Mouse (Mus musculus) limb, embryonic 15.5 days (tissue): ENCODE data around the gene Mat2a. TPM values are rescaled to one million over a fixed set of nuclear protein-coding genes. Genes with fewer than 3 reads are reported as not detected.
A peak's percentile ranks its signal among the peaks of the same experiment; 100 is the strongest.
"Not testable (repeated sequence)": the region's sequence is repeated elsewhere in the genome, so short reads cannot be mapped to it uniquely, and the experiment has no call there.

Experiments
- ATAC-seq: fragments of 200-750 bp; cut with Nextera tagmentation; 2 replicates; pipeline ENCODE4 v1.8.0; 2017; ENCODE audit warnings: low read depth, moderate TSS enrichment; ENCODE audit not compliant: insufficient number of reproducible peaks, low FRiP score, low TSS enrichment
- H3K27ac ChIP-seq: fragments of 300-500 bp; sonication (generic); 2 replicates; pipeline ENCODE4 v1.5.1; 2015; ENCODE audit warnings: moderate library complexity, mild to moderate bottlenecking, inconsistent platforms
- H3K27me3 ChIP-seq: fragments of 300-500 bp; sonication (generic); 2 replicates; pipeline ENCODE4 v1.6.1; 2015; ENCODE audit warnings: inconsistent platforms
- H3K36me3 ChIP-seq: fragments of 300-500 bp; sonication (generic); 2 replicates; pipeline ENCODE4 v1.6.1; 2015; ENCODE audit warnings: inconsistent platforms
- H3K4me1 ChIP-seq: fragments of 300-500 bp; sonication (generic); 2 replicates; pipeline ENCODE4 v1.6.1; 2015; ENCODE audit warnings: inconsistent platforms
- H3K4me2 ChIP-seq: fragments of 300-500 bp; sonication (generic); 2 replicates; pipeline ENCODE4 v1.6.1; 2015; ENCODE audit warnings: mild to moderate bottlenecking, inconsistent platforms
- H3K4me3 ChIP-seq: fragments of 300-500 bp; sonication (generic); 2 replicates; pipeline ENCODE4 v1.5.1; 2015; ENCODE audit warnings: mild to moderate bottlenecking, inconsistent platforms
- H3K9ac ChIP-seq: fragments of 300-500 bp; sonication (generic); 2 replicates; pipeline ENCODE4 v1.6.1; 2015; ENCODE audit warnings: inconsistent platforms
- H3K9me3 ChIP-seq: fragments of 300-500 bp; sonication (generic); 2 replicates; pipeline ENCODE4 v1.6.1; 2016; ENCODE audit warnings: inconsistent platforms
- WGBS: fragments of 180-500 bp; shearing (Covaris S2); methylation state at CpG from one replicate; pipeline ENCODE4 v1.1.7; 2015; 5-methylcytosine and 5-hydroxymethylcytosine counted together
- polyA plus RNA-seq: library from polyadenylated mRNA; unstranded; fragments of >200 nt; fragmentation: Nextera tagmentation; extraction: Ambion mirVana; gene quantifications from 2 replicates; pipeline ENCODE4 v1.2.1, GENCODE M21; 2015

Gene Mat2a
- polyA plus RNA-seq, 1 experiment from 2014 or later, result 355 TPM

GRCm38 (mm10) chr6:72453578-72453977, 14.2 kb upstream of the Mat2a start:
- no peak overlapping the region for H3K4me2 ChIP-seq
- no peak overlapping the region for H3K4me3 ChIP-seq
- H3K27ac ChIP-seq, result no peak overlapping the region
- peaks cover 13% of the 10 kb centered on the region for H3K4me1 ChIP-seq
- no peak for ATAC-seq
- no peaks in the 10 kb centered on the region for H3K9me3 ChIP-seq
- 74% methylated on average over 3 of the region's 3 CpGs for WGBS
- H3K9ac ChIP-seq, result no peak overlapping the region
- H3K27me3 ChIP-seq, result no peaks in the 10 kb centered on the region
- no peaks in the 10 kb centered on the region for H3K36me3 ChIP-seq

DNA sequence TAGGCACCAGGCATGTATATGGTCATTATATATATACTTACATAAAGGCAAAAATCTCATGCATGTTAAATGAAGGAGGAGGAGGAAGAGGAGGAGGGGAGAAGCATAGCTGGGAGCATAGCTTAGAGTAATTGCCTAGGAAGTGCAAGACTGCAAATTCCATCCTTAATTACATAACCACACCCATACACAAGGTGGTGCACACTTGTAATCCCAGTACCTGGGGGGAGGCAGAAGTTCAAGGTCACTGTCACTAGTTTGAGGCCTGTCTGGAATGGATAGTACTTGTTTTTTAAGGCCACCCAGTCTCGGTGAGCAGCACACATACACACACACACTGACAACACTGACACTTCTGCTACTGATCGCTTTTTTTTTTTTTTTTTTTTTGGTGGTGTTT, 13.0 kb upstream of the Mat2a start:
- 50% methylated on average over 2 of the region's 2 CpGs for WGBS
- Histone ChIP-seq H3K9ac (no peak overlapping the region), H3K27me3 (no peaks in the 10 kb centered on the region)

GRCm38 (mm10) chr6:72451778-72452177, 12.4 kb upstream of the Mat2a start:
- 69% methylated on average over 2 of the region's 2 CpGs for WGBS
- not testable (repeated sequence) for H3K36me3 ChIP-seq, H3K27me3 ChIP-seq, H3K27ac ChIP-seq, H3K9me3 ChIP-seq, ATAC-seq, H3K9ac ChIP-seq, H3K4me3 ChIP-seq, H3K4me2 ChIP-seq
- peaks cover 13% of the 10 kb centered on the region for H3K4me1 ChIP-seq

More for the DNA sequence above, 13.0 kb upstream of the Mat2a start:
- Histone ChIP-seq H3K36me3 (no peaks in the 10 kb centered on the region), H3K4me3 (no peak overlapping the region), H3K27ac (no peak overlapping the region), H3K4me1 (peaks cover 13% of the 10 kb centered on the region), H3K9me3 (no peaks in the 10 kb centered on the region), H3K4me2 (no peak overlapping the region)
- no peak for ATAC-seq

GRCm38 (mm10) chr6:72447487-72447886, 8.1 kb upstream of the Mat2a start:
- no peak for ATAC-seq
- no peaks in the 10 kb centered on the region for H3K27me3 ChIP-seq

GRCm38 (mm10) chr6:72445011-72445410, 5.7 kb upstream of the Mat2a start:
- H3K4me1 ChIP-seq, result peaks cover 8% of the 10 kb centered on the region
- H3K27me3 ChIP-seq, result no peaks in the 10 kb centered on the region
- no peak for ATAC-seq
- no peak overlapping the region for H3K27ac ChIP-seq
- no peak overlapping the region for H3K4me3 ChIP-seq
- no peaks in the 10 kb centered on the region for H3K36me3 ChIP-seq
- no peaks in the 10 kb centered on the region for H3K9me3 ChIP-seq
- H3K9ac ChIP-seq, result no peak overlapping the region
- no peak overlapping the region for H3K4me2 ChIP-seq

More at GRCm38 (mm10) chr6:72447487-72447886, 8.1 kb upstream of the Mat2a start:
- H3K4me3 ChIP-seq, result no peak overlapping the region
- H3K4me2 ChIP-seq, result no peak overlapping the region
- H3K4me1 ChIP-seq, result no peaks in the 10 kb centered on the region
- WGBS, result 70% methylated on average over 2 of the region's 2 CpGs
- no peaks in the 10 kb centered on the region for H3K9me3 ChIP-seq
- no peak overlapping the region for H3K9ac ChIP-seq
- H3K27ac ChIP-seq, result no peak overlapping the region
- H3K36me3 ChIP-seq, result no peaks in the 10 kb centered on the region

GRCm38 (mm10) chr6:72442921-72443604, 3.7 kb upstream of the Mat2a start:
- Histone ChIP-seq H3K27ac (peak overlapping the region; percentile 67; the same call in 1 of the 2 replicates), H3K9ac (no peak overlapping the region), H3K27me3 (no peaks in the 10 kb centered on the region), H3K4me3 (no peak overlapping the region), H3K9me3 (no peaks in the 10 kb centered on the region), H3K4me2 (no peak overlapping the region), H3K4me1 (peaks cover 8% of the 10 kb centered on the region), H3K36me3 (no peaks in the 10 kb centered on the region)
- no peak for ATAC-seq
- WGBS, result 41% methylated on average over 1 of the region's 1 CpGs

DNA sequence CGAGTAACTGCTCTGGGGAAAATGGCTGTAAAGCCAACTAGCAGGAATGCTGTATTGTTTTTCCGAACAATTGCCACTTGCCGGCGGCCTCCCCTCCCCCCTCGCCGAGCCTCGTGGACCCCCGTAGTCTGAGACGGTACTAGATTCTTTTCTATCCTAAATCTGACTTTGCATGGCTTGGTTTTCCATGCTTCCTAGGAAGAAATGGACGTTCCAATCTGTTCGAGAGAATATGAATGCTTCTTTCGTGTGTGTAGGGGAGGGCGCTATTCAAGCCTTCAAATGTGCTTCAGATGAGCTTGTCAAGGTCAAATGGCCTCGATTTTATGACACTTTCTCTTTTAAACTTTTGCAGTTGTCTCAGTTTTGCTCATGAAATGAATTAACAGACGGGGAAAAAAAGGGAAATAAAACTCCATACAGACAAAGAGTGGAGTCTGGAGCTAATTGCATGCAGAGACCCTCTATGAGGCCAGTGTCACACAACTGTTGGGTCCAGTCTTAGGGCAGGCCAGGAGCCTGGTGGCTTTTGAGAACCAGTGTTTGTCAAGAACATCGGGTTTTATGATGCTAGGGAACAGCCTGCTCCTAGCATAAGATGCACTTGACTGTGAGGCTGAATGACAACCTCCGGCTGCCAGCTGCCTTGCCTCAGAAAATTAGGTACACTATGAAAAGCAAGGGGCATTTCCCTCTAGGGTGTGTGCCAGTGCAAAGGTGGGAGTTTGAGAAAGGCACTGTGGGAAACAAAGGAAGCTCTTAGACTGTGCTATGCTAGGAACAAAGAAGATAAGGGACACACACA, 1.0 kb upstream of the Mat2a start:
- no peaks in the 10 kb centered on the region for H3K27me3 ChIP-seq
- H3K36me3 ChIP-seq, result peaks cover 15% of the 10 kb centered on the region
- peak overlapping the region; percentile 100 for H3K27ac ChIP-seq
- peak overlapping the region; percentile 97 for H3K4me3 ChIP-seq
- peaks cover 23% of the 10 kb centered on the region for H3K4me1 ChIP-seq
- no peak for ATAC-seq
- H3K9me3 ChIP-seq, result no peaks in the 10 kb centered on the region
- WGBS, result 6% methylated on average over 17 of the region's 17 CpGs
- peak overlapping the region; percentile 59 for H3K9ac ChIP-seq
- peak overlapping the region; percentile 68 for H3K4me2 ChIP-seq

- Histone ChIP-seq H3K9me3 (no peaks in the 10 kb centered on the region), H3K9ac (peak overlapping the region; percentile 100), H3K27ac (peak overlapping the region; percentile 100), H3K4me1 (peaks cover 26% of the 10 kb centered on the region), H3K4me3 (peak overlapping the region; percentile 97), H3K4me2 (peak overlapping the region; percentile 68), H3K36me3 (peaks cover 29% of the 10 kb centered on the region), H3K27me3 (no peaks in the 10 kb centered on the region)
- ATAC-seq, result peak; percentile 63
- WGBS, result under 1% methylated on average over 50 of the region's 57 CpGs
These were observed 450 bp downstream of the Mat2a start for GRCm38 (mm10) chr6:72438862-72439354.

DNA sequence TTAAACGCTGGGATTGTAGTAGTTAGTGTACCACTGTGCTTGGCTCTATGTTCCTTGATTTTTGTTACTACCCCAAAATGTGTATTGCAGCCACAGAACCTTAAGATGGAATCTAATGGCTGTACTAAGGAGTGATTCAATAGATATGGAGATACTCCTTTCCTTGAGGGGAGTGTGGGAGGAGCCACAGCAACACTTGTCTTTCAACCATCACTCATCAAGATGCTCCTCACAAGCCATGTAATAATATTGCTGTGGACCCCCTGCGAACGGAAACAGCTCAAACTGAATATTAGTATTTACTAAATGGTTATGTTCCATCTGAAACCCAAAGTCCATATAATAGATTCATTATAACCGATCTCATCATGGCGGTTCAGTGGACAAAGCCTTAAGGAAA, 1.1 kb downstream of the Mat2a start:
- WGBS, result 3% methylated on average over 5 of the region's 5 CpGs

DNA sequence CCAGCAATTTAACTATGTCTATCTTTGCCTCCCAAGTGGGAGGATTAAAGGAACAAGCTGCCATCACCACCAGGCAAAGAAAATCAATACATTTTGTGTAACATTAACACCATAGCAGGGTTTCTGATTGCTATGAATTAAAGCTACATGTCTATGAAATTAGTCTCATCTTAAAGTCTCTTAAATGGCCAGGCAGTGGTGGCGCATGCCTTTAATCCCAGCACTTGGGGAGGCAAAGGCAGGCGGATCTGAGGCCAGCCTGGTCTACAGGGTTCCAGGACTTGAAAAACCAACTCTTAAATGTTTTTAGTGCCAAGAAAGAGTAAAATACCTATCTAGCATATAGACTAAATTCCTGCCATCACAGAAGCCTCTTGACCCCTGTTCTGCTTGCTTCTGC, 7.2 kb downstream of the Mat2a start:
- H3K4me1 ChIP-seq, result peaks cover 18% of the 10 kb centered on the region
- no peak overlapping the region for H3K4me3 ChIP-seq
- H3K27me3 ChIP-seq, result no peaks in the 10 kb centered on the region
- no peak overlapping the region for H3K9ac ChIP-seq
- no peak overlapping the region for H3K4me2 ChIP-seq
- ATAC-seq, result no peak
- peaks cover 86% of the 10 kb centered on the region for H3K36me3 ChIP-seq
- no peaks in the 10 kb centered on the region for H3K9me3 ChIP-seq
- H3K27ac ChIP-seq, result no peak overlapping the region
- WGBS, result 89% methylated on average over 2 of the region's 2 CpGs

More for the DNA sequence above, 1.1 kb downstream of the Mat2a start:
- Histone ChIP-seq H3K9me3 (no peaks in the 10 kb centered on the region), H3K27me3 (no peaks in the 10 kb centered on the region), H3K27ac (no peak overlapping the region; the same call in 1 of the 2 replicates), H3K4me3 (peak overlapping the region; percentile 97), H3K4me1 (peaks cover 26% of the 10 kb centered on the region), H3K9ac (peak overlapping the region; percentile 100), H3K4me2 (peak overlapping the region; percentile 68), H3K36me3 (peaks cover 36% of the 10 kb centered on the region)
- ATAC-seq, result no peak

- H3K4me1 ChIP-seq, result peaks cover 9% of the 10 kb centered on the region
- no peak overlapping the region for H3K4me3 ChIP-seq
- H3K36me3 ChIP-seq, result peaks cover 87% of the 10 kb centered on the region
- H3K4me2 ChIP-seq, result no peak overlapping the region
- no peak overlapping the region for H3K9ac ChIP-seq
- WGBS, result 34% methylated on average over 5 of the region's 5 CpGs
- 0 out of 2 replicates have a peak overlapping the region, but pooled peaks have one; percentile 3 for H3K27ac ChIP-seq
- H3K27me3 ChIP-seq, result no peaks in the 10 kb centered on the region
- no peaks in the 10 kb centered on the region for H3K9me3 ChIP-seq
- ATAC-seq, result no peak
These were observed 8.1 kb downstream of the Mat2a start for GRCm38 (mm10) chr6:72430989-72431921.
